Mouse (Mus musculus) adrenal gland, adult 8-10 months (tissue): Measurements from ENCODE around the gene Sirpb1a. TPM values are rescaled to one million over a fixed set of nuclear protein-coding genes. Genes with fewer than 3 reads are reported as not detected.
"Not testable (repeated sequence)": the region's sequence is repeated elsewhere in the genome, so short reads cannot be mapped to it uniquely, and the experiment has no call there.

Experiments used
- DNase-seq: peaks from one replicate; pipeline ENCODE4 v3.0.0; 2022
- total RNA-seq, 4 experiments: library from RNA; stranded (reverse); gene quantifications; 2 replicates each; pipeline ENCODE4 v1.2.4; 2022

The Sirpb1a gene
- under 1 TPM; 0.49 to 0.96 (median 0.54) TPM for total RNA-seq

DNA sequence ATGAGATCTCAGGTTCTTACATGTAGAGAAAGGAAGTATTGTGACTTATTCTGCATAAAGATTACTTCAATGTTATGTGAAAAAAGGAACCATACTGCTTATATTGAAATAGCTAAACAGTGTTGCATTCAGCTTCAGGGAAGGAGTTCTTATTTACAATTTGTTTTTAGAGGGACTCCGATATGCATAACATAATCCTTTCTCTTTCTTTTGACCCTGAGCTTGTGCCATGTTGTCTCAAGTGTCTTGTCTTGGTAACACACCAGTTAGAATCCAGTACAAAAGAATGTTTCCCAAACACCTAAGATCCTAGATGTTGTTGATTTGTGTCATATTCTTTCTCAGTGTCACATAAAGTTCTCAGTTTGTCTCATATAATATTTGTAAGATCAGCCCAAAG lies at the start of gene Sirpb1a:
Sirpb1a (minus strand) TSS at position 74 of the 400 bp plus-strand sequence.
- DNase-seq = not testable (repeated sequence)

DNA sequence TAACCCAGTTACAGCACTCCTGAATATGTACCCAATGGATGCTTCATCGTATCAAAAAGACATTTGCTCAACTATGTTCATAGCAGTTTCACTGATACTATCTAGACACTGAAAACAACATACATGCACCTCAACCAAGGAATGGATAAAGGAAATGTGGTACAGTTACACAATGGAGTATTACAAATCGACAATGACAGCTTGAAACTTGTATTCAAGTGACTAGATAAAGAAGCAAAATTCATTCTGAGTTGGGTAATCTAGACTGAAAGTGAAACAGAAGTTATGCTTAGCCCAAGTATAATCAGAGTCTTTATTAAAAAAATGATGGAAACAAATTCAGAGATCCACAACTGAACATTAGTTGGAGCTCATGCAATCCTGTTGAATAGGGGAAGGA lies 48.5 kb upstream of the Sirpb1a start:
- not testable (repeated sequence) for DNase-seq

DNA sequence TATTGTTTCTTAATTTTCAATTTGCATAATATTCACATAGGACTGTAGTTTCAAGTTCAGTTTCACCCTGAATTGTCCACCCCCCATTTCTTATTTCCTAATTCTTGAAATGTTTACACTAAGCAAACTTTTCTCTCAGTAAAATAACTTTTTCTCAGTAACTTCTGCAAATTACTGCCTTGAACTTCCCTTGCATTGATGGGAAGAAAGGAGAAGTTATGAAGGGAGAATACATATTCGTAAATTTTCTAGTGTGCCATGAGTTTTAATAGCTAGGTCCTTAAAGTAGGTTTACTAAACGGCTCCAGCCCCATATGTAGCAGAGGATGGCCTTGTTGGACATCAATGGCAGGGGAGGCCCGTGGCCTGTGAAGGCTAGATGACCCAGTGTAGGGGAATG lies 43.8 kb upstream of the Sirpb1a start:
- DNase-seq = not testable (repeated sequence)

DNA sequence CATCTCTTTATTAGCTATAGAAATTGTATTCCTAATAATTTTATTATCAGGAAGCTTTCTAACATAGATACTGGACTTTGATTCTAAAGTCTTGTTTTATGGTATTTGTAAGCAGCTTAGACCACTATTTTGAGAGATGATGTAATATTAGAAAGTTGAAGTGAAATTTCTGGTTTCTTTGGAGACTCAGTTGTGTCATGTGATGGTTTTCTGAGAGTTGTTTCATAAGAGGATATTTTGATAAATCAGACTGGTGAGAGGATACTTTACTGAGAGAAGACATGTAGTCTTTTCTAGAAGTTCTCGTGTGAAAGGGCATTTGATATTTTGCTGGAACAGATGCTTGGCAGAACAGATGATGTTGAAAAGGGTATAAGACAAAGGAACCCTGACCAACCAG lies 17.6 kb upstream of the Sirpb1a start:
- DNase-seq = not testable (repeated sequence)

DNA sequence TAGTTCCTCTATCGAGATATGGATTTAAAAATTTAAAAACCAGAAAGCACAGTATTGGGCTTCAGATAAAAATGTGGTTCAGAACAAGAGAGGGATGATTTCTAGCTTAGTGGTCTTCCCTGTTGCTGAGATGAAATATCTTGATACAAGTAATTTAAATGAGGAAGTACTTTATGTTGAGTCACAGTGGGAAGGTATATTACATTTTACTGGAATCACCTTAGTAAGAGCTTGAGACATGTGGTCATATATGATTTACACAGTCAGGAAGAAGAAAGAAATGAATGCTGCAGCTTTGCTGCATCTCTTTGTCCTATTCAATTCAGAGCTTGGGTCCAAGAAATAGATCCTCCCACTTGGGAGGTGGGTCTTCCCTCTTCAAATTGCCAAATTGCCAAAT lies 13.5 kb upstream of the Sirpb1a start:
- DNase-seq = not testable (repeated sequence)

DNA sequence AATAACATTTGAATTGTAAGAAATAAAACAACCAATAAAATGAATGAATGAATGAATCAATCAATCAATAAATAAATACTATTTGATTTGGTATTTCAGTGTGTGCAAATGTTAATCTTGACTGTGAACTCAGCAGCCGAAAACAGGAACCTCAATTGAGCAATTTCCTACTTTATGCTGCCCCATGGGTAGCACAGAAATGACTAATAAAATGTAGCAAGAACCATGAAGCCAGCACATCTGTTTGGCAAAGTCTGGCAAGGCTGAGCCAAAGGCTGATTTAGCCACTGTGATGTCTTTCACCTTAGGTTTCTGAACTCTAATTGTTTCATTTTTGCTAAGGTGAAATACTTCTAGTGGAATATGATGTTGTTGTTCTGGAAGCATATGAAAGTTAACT lies 1.6 kb upstream of the Sirpb1a start:
- no peak for DNase-seq

DNA sequence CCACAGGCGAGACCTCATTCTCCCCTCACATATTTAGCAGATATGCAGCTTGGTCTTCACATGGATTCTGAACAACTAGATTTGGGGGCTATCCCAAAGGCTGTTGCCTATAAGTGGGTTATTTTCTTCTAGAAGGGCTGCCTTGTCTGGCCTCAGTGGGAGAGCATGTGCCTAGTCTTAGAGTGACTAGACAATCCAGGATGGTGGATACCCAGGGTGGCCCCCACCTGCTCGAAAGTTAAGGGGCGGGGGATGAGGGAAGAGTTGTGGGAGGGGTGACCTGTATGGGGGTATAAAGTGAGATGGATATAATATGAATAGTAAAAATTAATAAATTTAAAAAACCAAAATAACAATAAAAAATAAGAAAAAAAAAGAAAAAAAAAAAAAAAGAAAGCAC lies 70.6 kb downstream of the Sirpb1a start:
- not testable (repeated sequence) for DNase-seq

DNA sequence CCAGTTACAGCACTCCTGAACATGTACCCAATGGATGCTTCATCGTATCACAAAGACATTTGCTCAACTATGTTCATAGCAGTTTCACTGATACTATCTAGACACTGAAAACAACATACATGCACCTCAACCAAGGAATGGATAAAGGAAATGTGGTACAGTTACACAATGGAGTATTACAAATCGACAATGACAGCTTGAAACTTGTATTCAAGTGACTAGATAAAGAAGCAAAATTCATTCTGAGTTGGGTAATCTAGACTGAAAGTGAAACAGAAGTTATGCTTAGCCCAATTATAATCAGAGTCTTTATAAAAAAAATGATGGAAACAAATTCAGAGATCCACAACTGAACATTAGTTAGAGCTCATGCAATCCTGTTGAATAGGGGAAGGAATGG lies 76.0 kb downstream of the Sirpb1a start:
- DNase-seq = not testable (repeated sequence)

DNA sequence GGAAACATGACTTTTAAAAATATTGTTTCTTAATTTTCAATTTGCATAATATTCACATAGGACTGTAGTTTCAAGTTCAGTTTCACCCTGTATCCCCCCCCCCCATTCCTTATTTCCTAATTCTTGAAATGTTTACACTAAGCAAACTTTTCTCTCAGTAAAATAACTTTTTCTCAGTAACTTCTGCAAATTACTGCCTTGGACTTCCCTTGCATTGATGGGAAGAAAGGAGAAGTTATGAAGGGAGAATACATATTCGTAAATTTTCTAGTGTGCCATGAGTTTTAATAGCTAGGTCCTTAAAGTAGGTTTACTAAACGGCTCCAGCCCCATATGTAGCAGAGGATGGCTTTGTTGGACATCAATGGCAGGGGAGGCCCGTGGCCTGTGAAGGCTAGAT lies 80.7 kb downstream of the Sirpb1a start:
- not testable (repeated sequence) for DNase-seq

DNA sequence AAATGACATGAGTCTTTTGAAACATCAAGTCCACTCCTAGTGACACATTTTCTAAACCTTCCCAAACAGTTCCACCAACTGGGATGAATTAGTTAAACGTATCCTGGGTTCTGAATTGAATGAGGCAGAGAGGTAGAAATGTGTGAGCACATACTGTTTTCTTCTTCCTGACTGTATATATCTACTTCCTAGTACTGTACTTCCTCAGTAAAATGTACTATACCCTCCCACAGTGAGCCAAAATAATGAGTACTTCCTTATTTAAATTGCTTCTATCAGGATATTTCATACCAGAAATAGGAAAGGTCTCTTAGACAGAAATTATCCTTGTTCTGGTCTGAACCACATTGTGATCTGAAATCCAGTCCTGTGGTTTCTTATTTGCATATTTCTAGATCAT lies 86.0 kb downstream of the Sirpb1a start:
- DNase-seq = no peak

DNA sequence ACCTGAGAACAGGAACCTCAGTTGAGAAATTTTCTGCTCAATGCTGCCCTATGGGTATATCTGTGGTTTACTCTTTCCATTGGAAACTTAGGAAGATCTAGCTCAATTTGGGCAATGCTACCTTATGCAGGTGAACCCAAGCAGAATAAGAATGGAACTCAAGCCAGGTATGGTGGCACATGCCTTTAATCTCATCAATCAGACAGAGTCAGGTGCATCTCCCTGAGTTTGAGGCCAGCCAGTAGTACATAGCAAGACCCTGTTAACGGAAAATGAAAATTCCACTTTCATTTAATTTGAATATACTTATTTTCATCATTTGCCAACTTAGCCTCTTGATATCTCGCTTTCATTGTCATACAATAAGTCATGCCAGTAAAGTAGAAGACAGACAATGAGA lies 92.1 kb downstream of the Sirpb1a start:
- no peak for DNase-seq

DNA sequence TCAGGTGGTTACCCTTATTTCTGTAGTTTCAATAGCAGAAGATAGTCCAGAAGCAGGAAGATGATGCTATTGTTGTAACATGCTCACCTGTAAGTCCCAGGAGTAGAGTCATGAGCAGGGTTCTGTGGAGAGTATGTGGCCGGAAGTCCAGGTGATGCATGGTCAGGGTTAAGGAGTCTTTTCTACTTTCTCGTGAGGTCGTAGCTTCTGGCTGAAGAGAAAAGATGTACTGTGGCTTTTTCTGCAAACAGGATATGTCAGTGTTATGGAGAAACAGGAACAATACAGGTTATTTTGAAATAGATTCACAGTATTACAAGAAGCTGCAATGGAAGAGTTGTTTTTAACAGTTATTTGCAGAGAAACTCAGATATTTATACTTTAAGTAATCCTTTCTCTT lies 94.3 kb downstream of the Sirpb1a start, which contains the start of gene Gm9733:
Gm9733 (minus strand) TSS at position 240 of the 400 bp plus-strand sequence.
- DNase-seq = no peak

DNA sequence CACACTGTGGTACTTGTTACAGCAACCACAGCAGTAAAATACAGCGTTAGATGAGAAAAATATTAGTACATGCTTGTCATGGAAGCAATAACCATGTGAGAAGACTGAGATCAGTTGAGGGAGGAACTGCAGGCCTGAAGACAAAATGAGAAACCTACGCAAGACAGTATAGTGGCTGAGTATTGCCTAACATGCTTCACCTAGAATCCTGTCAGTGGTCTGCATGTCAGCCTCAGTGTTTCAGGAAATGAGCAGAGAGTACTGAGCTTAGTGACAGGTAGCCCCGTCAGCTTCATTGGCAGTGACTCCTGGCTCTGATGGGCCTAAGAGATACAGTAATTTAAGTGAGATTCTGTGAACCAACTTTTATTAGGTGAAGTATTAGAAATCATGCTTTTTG lies 94.8 kb downstream of the Sirpb1a start:
- no peak for DNase-seq

DNA sequence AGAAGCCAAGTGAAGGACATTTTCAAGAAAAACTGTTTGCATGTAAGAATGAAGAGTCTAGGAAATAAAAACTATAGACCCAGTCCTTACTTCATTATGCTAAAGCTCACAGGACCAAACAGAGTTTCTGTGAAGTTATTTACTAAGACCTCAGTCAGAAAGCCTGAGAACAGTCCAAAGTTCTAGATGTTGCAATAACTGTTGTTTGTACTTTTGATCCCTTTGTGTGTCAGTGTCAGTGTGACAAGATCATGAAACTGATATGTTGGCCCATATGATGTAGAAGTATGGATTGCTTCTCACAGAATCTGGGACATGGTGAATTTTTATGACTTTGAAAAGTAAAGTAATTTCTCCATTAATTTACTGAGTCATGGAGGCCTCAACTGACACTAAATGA lies 96.8 kb downstream of the Sirpb1a start:
- DNase-seq = no peak

Other genes with a start within 250 kb of the Sirpb1a start
- not detected for gene Gm9733, start 94.2 kb downstream of the Sirpb1a start, total RNA-seq
- gene Sirpb1b, start 148.5 kb upstream of the Sirpb1a start, total RNA-seq = under 1 TPM in 3 of 4 experiments, not detected in 1; 0.43 to 0.77 (median 0.64) TPM